Mouse (Mus musculus) v-Abl transformed pro-B cells (cell line): ENCODE measurements around the gene Ostf1.

Experiments
- in situ Hi-C, 2 experiments: fragments of 400-800 bp; cut with MboI; formaldehyde crosslinking; loops; one replicate each; pipeline ENCODE4 v1.15.1; 2025; ENCODE audit not compliant: unreplicated experiment in 2 of 2

Ostf1 gene

GRCm38 (mm10) chr19:18646853-18647420 is 15.3 kb upstream of the Ostf1 start:
- in situ Hi-C loops = no loop called here

GRCm38 (mm10) chr19:18646397-18646796 is 14.8 kb upstream of the Ostf1 start:
- in situ Hi-C loops = no loop called here

GRCm38 (mm10) chr19:18644084-18644483 is 12.5 kb upstream of the Ostf1 start:
- in situ Hi-C loops = no loop called here

GRCm38 (mm10) chr19:18643411-18643810 is 11.8 kb upstream of the Ostf1 start:
- in situ Hi-C loops = no loop called here

- in situ Hi-C loops = no loop called here
Measured at GRCm38 (mm10) chr19:18641001-18641400, 9.4 kb upstream of the Ostf1 start.

GRCm38 (mm10) chr19:18639552-18639951 is 7.9 kb upstream of the Ostf1 start:
- in situ Hi-C loops = no loop called here

GRCm38 (mm10) chr19:18638949-18639348 is 7.3 kb upstream of the Ostf1 start:
- in situ Hi-C loops = no loop called here

GRCm38 (mm10) chr19:18637954-18638353 is 6.3 kb upstream of the Ostf1 start:
- in situ Hi-C loops = no loop called here

GRCm38 (mm10) chr19:18632231-18633185 is 885 bp upstream of the Ostf1 start:
- in situ Hi-C loops = no loop called here

- in situ Hi-C loops = no loop called here
Measured at GRCm38 (mm10) chr19:18631161-18631643, 421 bp downstream of the Ostf1 start.

GRCm38 (mm10) chr19:18630221-18631119 is 1.2 kb downstream of the Ostf1 start:
- in situ Hi-C loops = no loop called here

GRCm38 (mm10) chr19:18629589-18629988 is 2.0 kb downstream of the Ostf1 start:
- in situ Hi-C loops = no loop called here

GRCm38 (mm10) chr19:18623894-18624293 is 7.7 kb downstream of the Ostf1 start:
- in situ Hi-C loops = loop anchor here in 1 of 2 experiments (25.0 kb wide), 1 partner anchor 1862 kb away; no protein-coding TSS in a partner anchor

- in situ Hi-C loops = loop anchor here (5.0 to 25.0 kb wide), 3 partner anchors 48 to 1857 kb away; partner anchors contain the start of gene Rfk (in 1 of the 2)
Measured at GRCm38 (mm10) chr19:18619691-18620090, 11.9 kb downstream of the Ostf1 start.

GRCm38 (mm10) chr19:18619060-18619459 is 12.6 kb downstream of the Ostf1 start:
- in situ Hi-C loops = loop anchor here (5.0 to 25.0 kb wide), 3 partner anchors 48 to 1857 kb away; partner anchors contain the start of gene Rfk (in 1 of the 2)

- in situ Hi-C loops = loop anchor here (5.0 to 25.0 kb wide), 3 partner anchors 50 to 1855 kb away; partner anchors contain the start of gene Rfk (in 1 of the 2)
Measured at GRCm38 (mm10) chr19:18617504-18617903, 14.1 kb downstream of the Ostf1 start.

GRCm38 (mm10) chr19:18615680-18616240 is 15.9 kb downstream of the Ostf1 start:
- in situ Hi-C loops = loop anchor here (5.0 to 25.0 kb wide), 3 partner anchors 52 to 1853 kb away; partner anchors contain the start of gene Rfk (in 1 of the 2)

GRCm38 (mm10) chr19:18614337-18614736 is 17.3 kb downstream of the Ostf1 start:
- in situ Hi-C loops = loop anchor here (10.0 to 25.0 kb wide), 2 partner anchors 1220 to 1852 kb away; partner anchors contain the start of gene Rfk (in 1 of the 2)

GRCm38 (mm10) chr19:18608975-18609374 is 22.6 kb downstream of the Ostf1 start:
- in situ Hi-C loops = loop anchor here in 1 of 2 experiments (25.0 kb wide), 1 partner anchor 1847 kb away; no protein-coding TSS in a partner anchor
